Mouse (Mus musculus): Measurements from ENCODE around the gene Abca12. TPM values are rescaled to one million over a fixed set of nuclear protein-coding genes. Genes with fewer than 3 reads are reported as not detected.

Abca12 gene
- polyA plus RNA-seq, 1 experiment from 2014 or later = 1.2 TPM

DNA sequence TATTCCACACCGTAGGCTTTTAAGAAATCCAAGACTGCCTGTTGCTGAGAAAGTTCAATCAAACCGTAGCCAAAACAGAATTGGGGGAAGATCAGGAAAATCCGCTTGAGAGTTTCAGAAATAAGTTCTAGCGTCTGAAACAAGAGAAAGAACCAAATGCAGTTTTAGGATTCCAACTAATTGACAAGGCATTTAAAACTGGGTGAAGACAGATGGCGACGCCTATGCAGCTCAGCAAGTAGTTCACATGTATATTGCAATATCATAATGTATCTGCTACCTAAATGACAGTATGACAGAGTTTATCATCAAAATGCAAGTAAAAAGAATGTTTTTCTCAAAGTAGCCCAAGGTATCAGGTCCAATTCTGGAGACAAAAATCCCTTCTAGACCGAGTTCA, 151.2 kb downstream of the Abca12 start:
- no peak overlapping the region for H3K27ac ChIP-seq (ENCODE audit: low read length)
- H3K9me3 ChIP-seq (replicated peaks; ENCODE audit: control insufficient read depth, low read length) = no peaks in the 10 kb centered on the region
- no peaks in the 10 kb centered on the region for H3K4me1 ChIP-seq (ENCODE audit: control insufficient read depth, insufficient read depth, low read length)
- H3K36me3 ChIP-seq (ENCODE audit: control insufficient read depth, insufficient read depth, low read length) = no peaks in the 10 kb centered on the region
- 90% methylated on average over 7 of the region's 7 CpGs for WGBS
- H3K4me3 ChIP-seq (replicated peaks; ENCODE audit: low read length) = no peak overlapping the region
- no peak for ATAC-seq (ENCODE audit: insufficient read depth, low FRiP score)
- no peak overlapping the region for H3K4me2 ChIP-seq (ENCODE audit: low read depth, low read length)
- no peaks in the 10 kb centered on the region for H3K27me3 ChIP-seq (ENCODE audit: control insufficient read depth, insufficient read depth, low read length)
- H3K9ac ChIP-seq (ENCODE audit: low read length) = no peak overlapping the region

DNA sequence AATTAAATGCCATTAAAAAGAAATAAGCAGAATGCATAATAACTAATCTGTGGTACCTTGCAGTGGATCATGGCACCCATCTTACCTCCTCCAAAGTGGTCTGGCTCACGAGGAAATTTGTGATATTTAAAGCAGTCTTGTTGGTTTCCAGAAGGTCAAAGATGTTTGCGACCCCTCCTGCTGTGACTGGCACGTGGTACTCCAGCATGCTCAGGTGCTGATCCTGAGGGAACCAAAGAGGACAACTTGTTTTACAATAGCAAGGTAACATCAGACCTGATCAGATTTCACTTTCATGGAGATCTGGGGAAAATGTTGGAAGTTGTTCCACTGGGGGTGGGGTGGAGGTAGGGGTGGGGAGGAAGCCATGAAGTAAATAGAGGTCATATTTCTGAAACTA, 170.1 kb downstream of the Abca12 start:
- no peaks in the 10 kb centered on the region for H3K9me3 ChIP-seq (replicated peaks; ENCODE audit: control insufficient read depth, low read length)
- no peaks in the 10 kb centered on the region for H3K27me3 ChIP-seq (ENCODE audit: control insufficient read depth, insufficient read depth, low read length)
- 53% methylated on average over 3 of the region's 3 CpGs for WGBS
- no peaks in the 10 kb centered on the region for H3K4me1 ChIP-seq (ENCODE audit: control insufficient read depth, insufficient read depth, low read length)
- H3K4me2 ChIP-seq (ENCODE audit: low read depth, low read length) = no peak overlapping the region
- ATAC-seq (ENCODE audit: insufficient read depth, low FRiP score) = no peak
- H3K4me3 ChIP-seq (replicated peaks; ENCODE audit: low read length) = no peak overlapping the region
- no peak overlapping the region for H3K27ac ChIP-seq (ENCODE audit: low read length)
- no peak overlapping the region for H3K9ac ChIP-seq (ENCODE audit: low read length)
- no peaks in the 10 kb centered on the region for H3K36me3 ChIP-seq (ENCODE audit: control insufficient read depth, insufficient read depth, low read length)

DNA sequence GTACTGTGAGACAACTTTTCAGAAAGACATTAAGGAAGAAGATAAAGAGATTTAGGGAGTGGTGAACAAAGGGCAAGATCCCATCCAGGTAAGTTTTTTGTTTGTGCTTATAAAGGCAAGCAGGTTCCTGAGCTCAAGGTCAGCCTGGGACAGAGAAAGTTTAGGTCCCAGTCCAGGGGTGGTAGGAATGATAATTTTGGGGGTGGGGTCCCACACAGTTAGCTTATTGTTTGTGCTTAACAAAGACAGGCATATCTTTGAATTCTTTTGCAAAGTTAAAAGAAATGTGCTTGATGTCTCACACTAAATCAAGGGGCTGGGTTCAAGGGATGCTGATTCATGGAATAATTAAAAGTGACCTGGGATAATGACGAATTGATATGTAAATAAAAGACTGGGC, 173.3 kb downstream of the Abca12 start:
- WGBS = 64% methylated on average over 1 of the region's 1 CpGs
- Histone ChIP-seq H3K4me3 (replicated peaks; ENCODE audit: low read length) (no peak overlapping the region), H3K4me1 (ENCODE audit: control insufficient read depth, insufficient read depth, low read length) (no peaks in the 10 kb centered on the region), H3K27ac (ENCODE audit: low read length) (no peak overlapping the region), H3K27me3 (ENCODE audit: control insufficient read depth, insufficient read depth, low read length) (no peaks in the 10 kb centered on the region), H3K36me3 (ENCODE audit: control insufficient read depth, insufficient read depth, low read length) (no peaks in the 10 kb centered on the region), H3K4me2 (ENCODE audit: low read depth, low read length) (no peak overlapping the region), H3K9ac (ENCODE audit: low read length) (no peak overlapping the region), H3K9me3 (replicated peaks; ENCODE audit: control insufficient read depth, low read length) (no peaks in the 10 kb centered on the region)
- no peak for ATAC-seq (ENCODE audit: insufficient read depth, low FRiP score)

DNA sequence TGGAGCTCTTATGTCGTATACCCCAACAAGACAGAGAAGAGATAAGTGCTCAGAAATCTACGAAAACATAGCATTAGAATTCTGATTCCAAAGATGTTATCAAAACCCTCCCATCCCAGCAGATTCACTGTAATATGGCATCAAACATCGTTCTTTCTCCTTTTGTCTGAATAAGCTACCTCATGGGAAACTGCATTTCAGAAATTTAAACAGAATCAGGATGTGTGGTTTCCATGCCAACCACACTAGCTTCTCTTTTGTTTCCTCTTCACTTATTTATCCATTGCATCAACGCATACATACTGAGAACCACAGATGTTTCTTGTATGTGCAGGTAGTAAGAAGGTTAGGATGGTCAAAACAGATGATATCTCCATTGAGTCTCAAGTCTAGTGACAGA, 175.1 kb downstream of the Abca12 start:
- Histone ChIP-seq H3K27ac (ENCODE audit: low read length) (no peak overlapping the region), H3K4me3 (replicated peaks; ENCODE audit: low read length) (no peak overlapping the region), H3K4me1 (ENCODE audit: control insufficient read depth, insufficient read depth, low read length) (no peaks in the 10 kb centered on the region), H3K4me2 (ENCODE audit: low read depth, low read length) (no peak overlapping the region), H3K36me3 (ENCODE audit: control insufficient read depth, insufficient read depth, low read length) (no peaks in the 10 kb centered on the region), H3K9ac (ENCODE audit: low read length) (no peak overlapping the region), H3K9me3 (replicated peaks; ENCODE audit: control insufficient read depth, low read length) (no peaks in the 10 kb centered on the region), H3K27me3 (ENCODE audit: control insufficient read depth, insufficient read depth, low read length) (no peaks in the 10 kb centered on the region)
- ATAC-seq (ENCODE audit: insufficient read depth, low FRiP score) = no peak
- 81% methylated on average over 4 of the region's 4 CpGs for WGBS

DNA sequence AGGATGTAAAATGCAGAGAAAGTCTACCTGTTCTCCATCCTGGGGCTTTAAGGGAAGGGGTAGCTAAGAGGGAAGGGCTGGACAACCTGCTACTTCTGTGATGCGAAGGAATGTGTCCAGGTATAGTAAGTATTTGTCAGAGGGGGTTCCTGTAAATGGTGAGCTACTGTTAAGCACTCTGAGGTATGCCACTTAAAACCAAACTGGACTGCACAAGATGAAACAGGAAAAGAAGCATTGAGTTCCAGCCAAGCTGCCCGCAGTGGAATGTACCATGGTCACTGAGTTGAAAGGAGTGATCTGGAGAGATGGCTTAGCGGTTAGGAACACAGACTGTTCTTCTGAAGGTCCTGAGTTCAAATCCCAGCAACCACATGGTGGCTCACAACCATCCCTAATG, 179.4 kb downstream of the Abca12 start:
- WGBS = 94% methylated on average over 3 of the region's 3 CpGs
- ATAC-seq (ENCODE audit: insufficient read depth, low FRiP score) = no peak
- no peaks in the 10 kb centered on the region for H3K36me3 ChIP-seq (ENCODE audit: control insufficient read depth, insufficient read depth, low read length)
- no peaks in the 10 kb centered on the region for H3K9me3 ChIP-seq (replicated peaks; ENCODE audit: control insufficient read depth, low read length)
- H3K4me1 ChIP-seq (ENCODE audit: control insufficient read depth, insufficient read depth, low read length) = no peaks in the 10 kb centered on the region
- no peak overlapping the region for H3K9ac ChIP-seq (ENCODE audit: low read length)
- H3K27me3 ChIP-seq (ENCODE audit: control insufficient read depth, insufficient read depth, low read length) = no peaks in the 10 kb centered on the region
- H3K4me3 ChIP-seq (replicated peaks; ENCODE audit: low read length) = no peak overlapping the region
- H3K27ac ChIP-seq (ENCODE audit: low read length) = no peak overlapping the region
- H3K4me2 ChIP-seq (ENCODE audit: low read depth, low read length) = no peak overlapping the region

DNA sequence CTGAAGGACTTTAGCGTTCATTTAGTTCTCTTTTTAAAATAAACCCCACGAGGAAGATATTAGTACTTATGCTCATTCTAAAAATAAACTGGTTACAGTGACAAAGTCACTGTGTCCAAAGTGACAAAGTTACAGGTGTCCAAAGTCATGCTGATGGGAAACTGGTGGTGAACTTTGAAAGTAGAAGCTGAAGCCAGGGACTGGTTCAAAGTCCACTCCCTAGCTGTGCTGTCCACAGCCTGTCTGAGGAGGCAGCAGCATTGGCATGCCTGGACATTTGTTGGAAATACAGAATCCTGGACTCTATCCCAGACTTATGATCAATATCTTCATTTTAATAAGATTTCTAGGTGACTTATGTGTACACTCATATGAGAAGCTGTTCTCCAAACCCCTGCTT, 183.5 kb downstream of the Abca12 start:
- H3K27me3 ChIP-seq (ENCODE audit: control insufficient read depth, insufficient read depth, low read length) = no peaks in the 10 kb centered on the region
- ATAC-seq (ENCODE audit: insufficient read depth, low FRiP score) = no peak
- H3K9ac ChIP-seq (ENCODE audit: low read length) = no peak overlapping the region
- no peaks in the 10 kb centered on the region for H3K9me3 ChIP-seq (replicated peaks; ENCODE audit: control insufficient read depth, low read length)
- H3K36me3 ChIP-seq (ENCODE audit: control insufficient read depth, insufficient read depth, low read length) = no peaks in the 10 kb centered on the region
- WGBS = 71% methylated on average over 2 of the region's 2 CpGs
- no peak overlapping the region for H3K27ac ChIP-seq (ENCODE audit: low read length)
- no peak overlapping the region for H3K4me3 ChIP-seq (replicated peaks; ENCODE audit: low read length)
- no peaks in the 10 kb centered on the region for H3K4me1 ChIP-seq (ENCODE audit: control insufficient read depth, insufficient read depth, low read length)
- H3K4me2 ChIP-seq (ENCODE audit: low read depth, low read length) = no peak overlapping the region

DNA sequence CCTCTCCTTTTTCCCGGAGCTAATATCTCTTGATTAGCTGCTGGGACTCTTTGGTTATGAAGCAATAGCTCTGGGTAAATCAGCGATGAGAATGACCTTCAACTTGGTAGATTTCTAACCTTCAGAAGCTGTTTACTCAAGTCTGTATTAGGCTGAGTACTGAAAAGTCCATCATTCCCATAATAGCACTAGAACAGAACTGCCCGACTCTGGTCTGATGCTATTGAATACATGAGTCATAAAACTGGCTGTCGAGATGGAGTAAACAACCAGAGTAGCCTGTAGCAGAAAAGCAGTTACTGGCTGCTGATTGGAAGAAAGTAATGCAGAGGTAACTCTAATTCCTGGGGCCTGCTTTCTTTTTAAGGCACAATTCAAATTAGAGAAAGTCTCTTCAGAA, 211.1 kb downstream of the Abca12 start:
- H3K27me3 ChIP-seq (ENCODE audit: control insufficient read depth, insufficient read depth, low read length) = no peaks in the 10 kb centered on the region
- H3K4me2 ChIP-seq (ENCODE audit: low read depth, low read length) = no peak overlapping the region
- no peak for ATAC-seq (ENCODE audit: insufficient read depth, low FRiP score)
- no peaks in the 10 kb centered on the region for H3K36me3 ChIP-seq (ENCODE audit: control insufficient read depth, insufficient read depth, low read length)
- H3K9ac ChIP-seq (ENCODE audit: low read length) = no peak overlapping the region
- WGBS = 60% methylated on average over 4 of the region's 4 CpGs
- no peak overlapping the region for H3K27ac ChIP-seq (ENCODE audit: low read length)
- no peak overlapping the region for H3K4me3 ChIP-seq (replicated peaks; ENCODE audit: low read length)
- H3K9me3 ChIP-seq (replicated peaks; ENCODE audit: control insufficient read depth, low read length) = no peaks in the 10 kb centered on the region
- H3K4me1 ChIP-seq (ENCODE audit: control insufficient read depth, insufficient read depth, low read length) = no peaks in the 10 kb centered on the region

DNA sequence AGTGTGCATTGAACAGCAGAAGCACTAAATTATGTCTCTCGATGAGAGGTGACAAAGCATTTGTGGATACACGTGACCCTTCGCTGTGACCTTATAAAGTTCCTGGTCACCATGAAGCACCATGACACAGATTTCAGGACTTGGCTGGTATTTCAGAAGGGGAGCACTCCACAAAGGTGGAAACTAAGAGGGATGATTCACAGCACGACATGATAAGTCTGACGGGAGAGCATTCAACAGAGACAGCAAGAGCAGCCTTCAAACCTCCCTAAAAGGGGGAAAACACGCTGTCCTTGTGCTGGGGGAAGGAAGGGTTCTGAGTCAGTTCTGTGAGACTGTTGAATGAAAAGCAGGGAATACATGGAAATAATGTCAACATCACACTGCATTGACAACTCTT, 218.5 kb downstream of the Abca12 start:
- no peaks in the 10 kb centered on the region for H3K27me3 ChIP-seq (ENCODE audit: control insufficient read depth, insufficient read depth, low read length)
- no peaks in the 10 kb centered on the region for H3K9me3 ChIP-seq (replicated peaks; ENCODE audit: control insufficient read depth, low read length)
- no peak overlapping the region for H3K4me2 ChIP-seq (ENCODE audit: low read depth, low read length)
- H3K9ac ChIP-seq (ENCODE audit: low read length) = no peak overlapping the region
- H3K27ac ChIP-seq (ENCODE audit: low read length) = no peak overlapping the region
- no peaks in the 10 kb centered on the region for H3K36me3 ChIP-seq (ENCODE audit: control insufficient read depth, insufficient read depth, low read length)
- no peak overlapping the region for H3K4me3 ChIP-seq (replicated peaks; ENCODE audit: low read length)
- no peak for ATAC-seq (ENCODE audit: insufficient read depth, low FRiP score)
- H3K4me1 ChIP-seq (ENCODE audit: control insufficient read depth, insufficient read depth, low read length) = no peaks in the 10 kb centered on the region
- 82% methylated on average over 6 of the region's 6 CpGs for WGBS

DNA sequence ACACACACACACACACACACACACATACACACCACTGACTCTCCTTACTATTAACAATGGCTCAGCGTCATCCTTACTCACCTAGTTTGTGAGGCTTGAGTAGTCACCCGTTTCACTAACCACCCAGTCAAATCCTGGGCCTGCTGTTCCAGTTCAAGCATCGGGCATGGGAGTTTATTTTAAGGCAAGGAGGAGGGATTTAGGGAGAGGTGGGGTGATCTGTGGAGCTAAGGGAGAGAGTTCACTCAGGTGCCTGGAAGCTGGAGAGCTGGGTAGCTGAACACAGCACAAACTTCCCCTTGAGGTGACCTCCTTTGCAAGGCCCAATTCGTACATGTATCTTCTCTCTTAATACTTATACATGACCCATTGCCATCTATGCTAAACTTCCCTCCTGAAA, 219.4 kb downstream of the Abca12 start:
- Histone ChIP-seq H3K4me1 (ENCODE audit: control insufficient read depth, insufficient read depth, low read length) (no peaks in the 10 kb centered on the region), H3K9me3 (replicated peaks; ENCODE audit: control insufficient read depth, low read length) (no peaks in the 10 kb centered on the region), H3K27me3 (ENCODE audit: control insufficient read depth, insufficient read depth, low read length) (no peaks in the 10 kb centered on the region), H3K4me3 (replicated peaks; ENCODE audit: low read length) (no peak overlapping the region), H3K9ac (ENCODE audit: low read length) (no peak overlapping the region), H3K36me3 (ENCODE audit: control insufficient read depth, insufficient read depth, low read length) (no peaks in the 10 kb centered on the region), H3K27ac (ENCODE audit: low read length) (no peak overlapping the region), H3K4me2 (ENCODE audit: low read depth, low read length) (no peak overlapping the region)
- 75% methylated on average over 4 of the region's 4 CpGs for WGBS
- no peak for ATAC-seq (ENCODE audit: insufficient read depth, low FRiP score)

DNA sequence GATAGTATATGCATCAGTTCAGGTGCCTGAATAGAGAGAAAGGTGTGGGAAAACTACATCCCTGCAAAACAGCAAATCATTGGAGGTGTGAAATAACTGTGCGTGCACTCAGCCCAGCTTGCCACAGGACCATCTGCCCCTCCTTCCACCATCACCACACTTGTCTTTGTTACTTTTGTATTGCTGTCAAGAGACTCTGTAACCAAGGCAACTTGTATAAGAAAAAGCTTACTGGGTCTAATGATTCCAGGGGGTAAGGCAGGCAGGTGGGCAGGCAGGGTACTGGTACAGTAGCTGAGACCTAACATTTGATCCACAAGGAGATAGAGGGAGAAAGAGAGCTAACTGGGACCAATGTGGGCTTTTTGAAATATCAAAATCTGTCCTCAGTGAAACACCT, 220.8 kb downstream of the Abca12 start:
- Histone ChIP-seq H3K4me2 (ENCODE audit: low read depth, low read length) (no peak overlapping the region), H3K9me3 (replicated peaks; ENCODE audit: control insufficient read depth, low read length) (no peaks in the 10 kb centered on the region), H3K4me1 (ENCODE audit: control insufficient read depth, insufficient read depth, low read length) (no peaks in the 10 kb centered on the region), H3K27ac (ENCODE audit: low read length) (no peak overlapping the region), H3K27me3 (ENCODE audit: control insufficient read depth, insufficient read depth, low read length) (no peaks in the 10 kb centered on the region), H3K4me3 (replicated peaks; ENCODE audit: low read length) (no peak overlapping the region), H3K36me3 (ENCODE audit: control insufficient read depth, insufficient read depth, low read length) (no peaks in the 10 kb centered on the region), H3K9ac (ENCODE audit: low read length) (no peak overlapping the region)
- 84% methylated on average over 1 of the region's 1 CpGs for WGBS
- no peak for ATAC-seq (ENCODE audit: insufficient read depth, low FRiP score)

All from stomach, embryonic 16.5 days (tissue).